Mouse (Mus musculus) limb, embryonic 11.5 days (tissue): ENCODE results near the gene Arhgef1. TPM values are rescaled to one million over a fixed set of nuclear protein-coding genes. Genes with fewer than 3 reads are reported as not detected.
"Not testable (repeated sequence)": the region's sequence is repeated elsewhere in the genome, so short reads cannot be mapped to it uniquely, and the experiment has no call there.

Source experiments
- ATAC-seq: fragments of 200-750 bp; cut with Nextera tagmentation; 2 replicates; pipeline ENCODE4 v1.8.0; 2017; ENCODE audit warnings: low read depth; ENCODE audit not compliant: insufficient number of reproducible peaks, low FRiP score, low TSS enrichment
- DNase-seq: peaks from one replicate; pipeline ENCODE4 v3.0.0-alpha.2; 2015; ENCODE audit warnings: low spot score
- H3K27ac ChIP-seq: fragments of 300-500 bp; sonication (generic); replicated peaks from 2 replicates; pipeline ENCODE4 v1.5.1; 2014; ENCODE audit warnings: low read depth, mild to moderate bottlenecking, low read length
- H3K27me3 ChIP-seq: fragments of 300-500 bp; sonication (generic); 2 replicates; pipeline ENCODE4 v1.6.1; 2014; ENCODE audit warnings: mild to moderate bottlenecking, low read length, mixed read lengths; ENCODE audit not compliant: control insufficient read depth, insufficient read depth
- H3K36me3 ChIP-seq: fragments of 300-500 bp; sonication (generic); 2 replicates; pipeline ENCODE4 v1.6.1; 2014; ENCODE audit warnings: mild to moderate bottlenecking, low read length, moderate library complexity, mixed read lengths; ENCODE audit not compliant: control insufficient read depth, insufficient read depth
- H3K4me1 ChIP-seq: fragments of 300-500 bp; sonication (generic); 2 replicates; pipeline ENCODE4 v1.6.1; 2014; ENCODE audit warnings: low read length, mixed read lengths; ENCODE audit not compliant: control insufficient read depth, insufficient read depth
- H3K4me2 ChIP-seq: fragments of 300-500 bp; sonication (generic); 2 replicates; pipeline ENCODE4 v1.6.1; 2014; ENCODE audit warnings: low read depth, mild to moderate bottlenecking, moderate library complexity; ENCODE audit not compliant: severe bottlenecking
- H3K4me3 ChIP-seq: fragments of 300-500 bp; sonication (generic); 2 replicates; pipeline ENCODE4 v1.5.1; 2014; ENCODE audit warnings: low read depth, low read length
- H3K9ac ChIP-seq: fragments of 300-500 bp; sonication (generic); 2 replicates; pipeline ENCODE4 v1.6.1; 2014; ENCODE audit warnings: mild to moderate bottlenecking, low read length
- H3K9me3 ChIP-seq: fragments of 300-500 bp; sonication (generic); 2 replicates; pipeline ENCODE4 v1.6.1; 2016; ENCODE audit warnings: low read length; ENCODE audit not compliant: control insufficient read depth
- WGBS: fragments of 180-500 bp; shearing (Covaris S2); extraction: QIAGEN DNeasy Blood & Tissue Kit; methylation state at CpG from one replicate; pipeline ENCODE4 v1.1.7; 2014; 5-methylcytosine and 5-hydroxymethylcytosine counted together
- polyA plus RNA-seq: library from polyadenylated mRNA; unstranded; fragments of >200 nt; fragmentation: Nextera tagmentation; extraction: Ambion mirVana; gene quantifications from 2 replicates; pipeline ENCODE4 v1.2.1, GENCODE M21; 2014

Gene Arhgef1
- polyA plus RNA-seq, 1 experiment from 2014 or later: 69.9 TPM

DNA sequence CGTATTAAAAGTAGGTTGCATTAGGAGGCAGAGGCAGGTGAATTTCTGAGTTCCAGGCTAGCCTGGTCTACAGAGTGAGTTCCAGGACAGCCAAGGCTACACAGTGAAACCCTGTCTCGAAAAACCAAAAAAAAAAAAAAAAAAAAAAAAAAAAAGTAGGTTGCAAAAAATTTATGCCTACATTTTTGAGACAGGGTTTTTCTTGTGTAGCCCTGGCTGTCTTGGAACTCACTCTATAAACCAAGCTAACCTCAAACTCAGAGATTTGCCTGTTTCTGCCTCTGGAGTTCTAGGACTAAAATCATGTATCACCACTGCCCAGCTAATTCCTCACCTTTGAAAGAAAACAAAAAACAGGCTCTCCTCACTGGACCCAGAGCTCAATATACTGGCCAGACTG lies 7.0 kb upstream of the Arhgef1 start:
- H3K4me3 ChIP-seq, H3K27me3 ChIP-seq: not testable (repeated sequence)
- WGBS: 88% methylated on average over 2 of the region's 2 CpGs

DNA sequence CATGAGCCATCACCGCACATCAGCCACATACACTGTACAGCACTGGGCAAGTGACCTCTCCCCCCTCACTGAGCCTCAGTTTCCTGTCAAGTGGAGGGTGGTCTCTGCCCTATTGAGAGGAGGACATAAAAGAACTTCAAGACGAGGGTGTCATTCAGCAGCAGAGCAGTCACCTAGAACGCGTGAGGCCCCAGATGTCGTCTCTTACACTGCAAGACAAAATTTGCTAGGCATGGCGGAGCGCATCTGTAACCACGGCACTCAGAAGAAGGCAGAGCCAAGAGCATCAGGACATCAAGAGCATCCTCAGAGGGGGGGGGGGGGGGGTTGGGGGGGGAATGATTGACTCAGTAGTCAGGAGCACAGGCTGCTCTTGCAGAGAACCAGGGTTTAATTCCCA lies 6.4 kb upstream of the Arhgef1 start:
- Histone ChIP-seq H3K27ac (no peak overlapping the region), H3K27me3 (no peaks in the 10 kb centered on the region), H3K4me3 (no peak overlapping the region), H3K9ac (no peak overlapping the region), H3K36me3 (no peaks in the 10 kb centered on the region), H3K4me2 (no peak overlapping the region), H3K9me3 (no peaks in the 10 kb centered on the region), H3K4me1 (no peaks in the 10 kb centered on the region)
- ATAC-seq: no peak
- DNase-seq: no peak
- 83% methylated on average over 8 of the region's 8 CpGs for WGBS

More for the DNA sequence above, 7.0 kb upstream of the Arhgef1 start:
- H3K9me3 ChIP-seq, DNase-seq, H3K4me2 ChIP-seq, ATAC-seq, H3K9ac ChIP-seq, H3K36me3 ChIP-seq, H3K4me1 ChIP-seq, H3K27ac ChIP-seq: not testable (repeated sequence)

DNA sequence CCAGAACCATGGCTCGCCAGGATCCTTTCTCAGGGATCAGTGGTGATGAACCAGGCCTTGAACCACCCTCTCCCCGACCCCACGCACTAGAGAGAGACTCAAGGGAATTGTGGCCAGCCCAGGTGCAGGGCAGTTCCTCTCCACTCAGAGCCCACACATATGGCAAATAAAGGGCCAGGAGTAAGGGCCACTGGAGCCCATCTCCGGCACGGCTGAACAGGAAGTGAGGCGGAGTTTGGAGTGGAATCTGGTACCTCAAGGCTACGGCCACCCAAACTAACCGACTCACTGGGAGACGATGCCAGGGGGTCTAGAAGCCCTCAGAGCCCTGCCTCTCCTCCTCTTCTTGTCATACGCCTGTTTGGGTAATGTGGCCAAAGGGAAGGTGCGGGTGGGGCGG lies 5.5 kb upstream of the Arhgef1 start, which contains the start of gene Cd79a:
Gene Cd79a (plus strand): TSS at position 158 of the 400 bp plus-strand sequence.
- H3K9me3 ChIP-seq: no peaks in the 10 kb centered on the region
- no peak within 1 kb of the TSS for H3K9ac ChIP-seq
- no peaks in the 10 kb centered on the region for H3K27me3 ChIP-seq
- 64% methylated on average over 12 of the region's 12 CpGs for WGBS
- ATAC-seq (no peak), DNase-seq (no peak)
- no peak within 1 kb of the TSS for H3K4me2 ChIP-seq
- no peak within 1 kb of the TSS for H3K4me3 ChIP-seq
- H3K27ac ChIP-seq: no peak within 1 kb of the TSS
- no peaks in the 10 kb centered on the region for H3K36me3 ChIP-seq
- H3K4me1 ChIP-seq: 0 out of 2 replicates have a peak, but pooled peaks cover 1% of the 10 kb centered on the region

DNA sequence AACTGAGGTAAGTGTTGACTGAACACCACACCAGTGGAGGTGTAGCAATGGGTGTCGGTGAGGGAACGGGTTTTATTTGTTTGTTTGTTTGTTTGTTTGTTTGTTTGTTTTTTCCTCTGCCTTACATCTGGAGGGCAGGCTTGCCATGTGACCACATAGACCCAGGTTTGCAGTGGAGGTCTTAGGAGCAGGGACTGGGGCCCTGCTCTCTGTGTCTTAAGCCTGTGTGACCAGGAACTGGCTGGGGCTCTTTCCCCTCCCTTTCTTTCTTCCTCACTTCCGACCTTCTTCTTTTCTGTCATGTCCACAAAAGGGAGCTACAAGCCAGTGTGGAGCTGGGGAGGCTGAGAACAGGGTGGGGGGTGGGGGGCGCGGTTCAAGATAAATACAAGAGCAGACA lies 4.8 kb upstream of the Arhgef1 start:
- no peak overlapping the region for H3K4me2 ChIP-seq
- H3K27me3 ChIP-seq: no peaks in the 10 kb centered on the region
- DNase-seq (no peak), ATAC-seq (no peak)
- no peaks in the 10 kb centered on the region for H3K36me3 ChIP-seq
- H3K4me3 ChIP-seq: no peak overlapping the region
- H3K27ac ChIP-seq: no peak overlapping the region
- 77% methylated on average over 5 of the region's 5 CpGs for WGBS
- 0 out of 2 replicates have a peak, but pooled peaks cover 4% of the 10 kb centered on the region for H3K4me1 ChIP-seq
- H3K9me3 ChIP-seq: no peaks in the 10 kb centered on the region
- no peak overlapping the region for H3K9ac ChIP-seq

DNA sequence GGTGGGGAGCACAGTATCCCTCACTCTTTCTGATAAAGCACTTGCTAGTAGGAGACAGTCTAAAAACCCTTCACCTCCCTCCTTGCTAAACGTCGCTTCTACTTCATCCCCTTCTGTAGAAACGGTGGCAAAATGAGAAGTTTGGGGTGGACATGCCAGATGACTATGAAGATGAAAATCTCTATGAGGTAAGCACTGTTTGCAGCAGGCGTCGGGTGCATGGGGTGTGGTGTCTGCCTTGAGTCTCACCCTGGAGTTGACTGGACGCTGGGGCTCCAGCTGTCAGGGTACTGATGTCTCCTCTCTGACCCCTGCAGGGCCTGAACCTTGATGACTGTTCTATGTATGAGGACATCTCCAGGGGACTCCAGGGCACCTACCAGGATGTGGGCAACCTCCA lies 1.6 kb upstream of the Arhgef1 start:
- H3K9me3 ChIP-seq: no peaks in the 10 kb centered on the region
- no peak overlapping the region for H3K4me2 ChIP-seq
- H3K36me3 ChIP-seq: no peaks in the 10 kb centered on the region
- H3K27me3 ChIP-seq: no peaks in the 10 kb centered on the region
- H3K4me1 ChIP-seq: peaks cover 7% of the 10 kb centered on the region; the same call in 1 of the 2 replicates
- ATAC-seq (no peak), DNase-seq (no peak)
- H3K9ac ChIP-seq: no peak overlapping the region
- WGBS: 80% methylated on average over 6 of the region's 6 CpGs
- no peak overlapping the region for H3K27ac ChIP-seq
- no peak overlapping the region for H3K4me3 ChIP-seq

- peak overlapping the region; percentile 24; the same call in 1 of the 2 replicates for H3K9ac ChIP-seq
- H3K27ac ChIP-seq: no peak overlapping the region
- DNase-seq: no peak
- H3K9me3 ChIP-seq: no peaks in the 10 kb centered on the region
- H3K4me3 ChIP-seq: no peak overlapping the region
- no peak for ATAC-seq
- H3K27me3 ChIP-seq: no peaks in the 10 kb centered on the region
- H3K4me2 ChIP-seq: peak overlapping the region; percentile 66; the same call in 1 of the 2 replicates
- H3K4me1 ChIP-seq: peaks cover 15% of the 10 kb centered on the region
- WGBS: 58% methylated on average over 1 of the region's 1 CpGs
- H3K36me3 ChIP-seq: no peaks in the 10 kb centered on the region
Observed at GRCm38 (mm10) chr7:24901842-24902241, 870 bp upstream of the Arhgef1 start.

- no peaks in the 10 kb centered on the region for H3K36me3 ChIP-seq
- DNase-seq (no peak), ATAC-seq (no peak)
- peak overlapping the region; percentile 74 for H3K9ac ChIP-seq
- H3K9me3 ChIP-seq: no peaks in the 10 kb centered on the region
- 46% methylated on average over 2 of the region's 2 CpGs for WGBS
- H3K4me1 ChIP-seq: peaks cover 19% of the 10 kb centered on the region
- H3K27ac ChIP-seq: peak overlapping the region; percentile 70
- H3K4me3 ChIP-seq: peak overlapping the region; percentile 64
- no peaks in the 10 kb centered on the region for H3K27me3 ChIP-seq
- H3K4me2 ChIP-seq: peak overlapping the region; percentile 66
Observed at GRCm38 (mm10) chr7:24902264-24902629, 465 bp upstream of the Arhgef1 start.

DNA sequence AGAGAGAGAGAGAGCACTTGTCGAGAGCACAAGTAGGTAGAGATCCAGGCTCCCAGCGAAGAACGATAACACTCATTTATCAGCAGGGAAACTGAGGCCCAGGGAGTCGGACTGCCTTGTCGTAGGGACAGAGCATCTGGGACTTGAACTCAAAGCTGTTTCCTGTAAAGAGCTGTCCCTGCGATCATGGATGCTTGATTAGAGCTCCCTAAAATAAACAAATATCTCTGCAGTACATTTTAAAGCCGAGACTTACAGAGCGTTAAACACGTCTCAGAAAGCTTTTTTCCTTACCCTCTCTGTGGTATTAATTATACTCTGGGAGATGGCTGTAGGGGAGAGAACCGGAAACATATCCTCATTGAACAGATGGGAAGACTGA lies 723 bp downstream of the Arhgef1 start:
- Histone ChIP-seq H3K4me2 (peak overlapping the region; percentile 66), H3K9me3 (no peaks in the 10 kb centered on the region), H3K4me1 (peaks cover 25% of the 10 kb centered on the region), H3K27ac (no peak overlapping the region), H3K27me3 (no peaks in the 10 kb centered on the region), H3K36me3 (no peaks in the 10 kb centered on the region), H3K9ac (peak overlapping the region; percentile 74), H3K4me3 (peak overlapping the region; percentile 64)
- WGBS: 42% methylated on average over 10 of the region's 10 CpGs
- DNase-seq: no peak
- ATAC-seq: no peak

DNA sequence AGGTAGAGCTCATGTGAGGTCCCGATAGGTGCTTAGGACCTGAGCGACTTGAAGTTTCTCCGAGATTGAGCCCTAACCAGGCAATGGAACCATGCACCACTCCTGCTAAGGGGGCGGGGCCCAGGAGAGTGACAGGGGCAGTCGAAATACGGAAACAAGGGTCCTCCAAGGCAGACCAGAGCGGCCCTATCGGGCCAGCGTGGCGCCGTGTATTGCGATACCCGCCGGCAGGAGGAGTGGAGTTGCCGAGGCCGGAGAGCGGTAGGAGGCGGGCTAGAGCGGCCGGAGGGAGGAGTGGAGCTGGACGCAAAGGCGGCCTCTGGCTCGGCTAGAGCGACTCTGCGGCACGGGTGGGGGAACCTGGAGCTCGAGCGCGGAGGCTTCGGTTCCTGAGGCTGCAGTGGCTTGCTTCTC lies 1.4 kb downstream of the Arhgef1 start:
- Histone ChIP-seq H3K27ac (no peak overlapping the region), H3K4me3 (peak overlapping the region; percentile 64), H3K9me3 (no peaks in the 10 kb centered on the region), H3K27me3 (no peaks in the 10 kb centered on the region), H3K4me2 (peak overlapping the region; percentile 66), H3K9ac (peak overlapping the region; percentile 59), H3K4me1 (peaks cover 25% of the 10 kb centered on the region), H3K36me3 (no peaks in the 10 kb centered on the region)
- ATAC-seq: peak; percentile 93
- 0% methylated on average over 30 of the region's 30 CpGs for WGBS
- DNase-seq: peak; percentile 97
